Mouse (Mus musculus) lung, adult 2 months (tissue): ENCODE measurements at regions not wholly inside any gene's neighbourhood (a gene's known extent, or its start where the extent isn't known, plus 50 kb on each side); places are given as distances from the start of the nearest gene placed in this dataset.

Experiments used
- CTCF ChIP-seq: fragments of 200-500 bp; IDR thresholded peaks from 2 replicates; pipeline ENCODE4 v1.5.1; 2011; ENCODE audit warnings: mild to moderate bottlenecking, low read length, control low read depth; ENCODE audit not compliant: insufficient read depth
- POLR2A ChIP-seq: fragments of 200-500 bp; IDR thresholded peaks from 2 replicates; pipeline ENCODE4 v1.6.1; 2011; ENCODE audit warnings: low read depth, mild to moderate bottlenecking, control low read depth, low read length, borderline replicate concordance; ENCODE audit errors: extremely low read depth

GRCm38 (mm10) chr8:117934566-117935094, 132.9 kb upstream of the Mphosph6 start:
- no peak for TF ChIP-seq POLR2A
- no peak for TF ChIP-seq CTCF
